Mouse (Mus musculus) liver, embryonic 12.5 days (tissue): ENCODE measurements around the gene AC124502.3. TPM values are rescaled to one million over a fixed set of nuclear protein-coding genes. Genes with fewer than 3 reads are reported as not detected.

Experiments used
- ATAC-seq: fragments of 200-750 bp; cut with Nextera tagmentation; 2 replicates; pipeline ENCODE4 v1.8.0; 2017; ENCODE audit warnings: moderate number of reproducible peaks, mild to moderate bottlenecking, moderate library complexity
- H3K27ac ChIP-seq: fragments of 300-500 bp; sonication (generic); 2 replicates; pipeline ENCODE4 v1.5.1; 2016; ENCODE audit warnings: mild to moderate bottlenecking
- H3K27me3 ChIP-seq: fragments of 300-500 bp; sonication (generic); replicated peaks from 2 replicates; pipeline ENCODE4 v1.6.1; 2016; ENCODE audit warnings: mild to moderate bottlenecking, moderate library complexity
- H3K36me3 ChIP-seq: fragments of 300-500 bp; sonication (generic); 2 replicates; pipeline ENCODE4 v1.6.1; 2016; ENCODE audit warnings: mild to moderate bottlenecking, moderate library complexity
- H3K4me1 ChIP-seq: fragments of 300-500 bp; sonication (generic); 2 replicates; pipeline ENCODE4 v1.6.1; 2016
- H3K4me2 ChIP-seq: fragments of 300-500 bp; sonication (generic); 2 replicates; pipeline ENCODE4 v1.6.1; 2016; ENCODE audit warnings: mild to moderate bottlenecking, moderate library complexity
- H3K4me3 ChIP-seq: fragments of 300-500 bp; sonication (generic); 2 replicates; pipeline ENCODE4 v1.5.1; 2016; ENCODE audit warnings: mild to moderate bottlenecking, moderate library complexity
- H3K9ac ChIP-seq: fragments of 300-500 bp; sonication (generic); 2 replicates; pipeline ENCODE4 v1.6.1; 2016; ENCODE audit warnings: mild to moderate bottlenecking, moderate library complexity
- H3K9me3 ChIP-seq: fragments of 300-500 bp; sonication (generic); replicated peaks from 2 replicates; pipeline ENCODE4 v1.6.1; 2016; ENCODE audit warnings: mild to moderate bottlenecking, moderate library complexity
- WGBS: fragments of 180-500 bp; shearing (Covaris S2); methylation state at CpG from one replicate; pipeline ENCODE4 v1.1.7; 2016; ENCODE audit not compliant: insufficient replicate concordance; 5-methylcytosine and 5-hydroxymethylcytosine counted together
- polyA plus RNA-seq: library from polyadenylated mRNA; unstranded; fragments of >200 nt; fragmentation: Nextera tagmentation; extraction: Ambion mirVana; gene quantifications from 2 replicates; pipeline ENCODE4 v1.2.1, GENCODE M21; 2016

AC124502.3 gene
- polyA plus RNA-seq, 1 experiment from 2014 or later, result 0.20 TPM

DNA sequence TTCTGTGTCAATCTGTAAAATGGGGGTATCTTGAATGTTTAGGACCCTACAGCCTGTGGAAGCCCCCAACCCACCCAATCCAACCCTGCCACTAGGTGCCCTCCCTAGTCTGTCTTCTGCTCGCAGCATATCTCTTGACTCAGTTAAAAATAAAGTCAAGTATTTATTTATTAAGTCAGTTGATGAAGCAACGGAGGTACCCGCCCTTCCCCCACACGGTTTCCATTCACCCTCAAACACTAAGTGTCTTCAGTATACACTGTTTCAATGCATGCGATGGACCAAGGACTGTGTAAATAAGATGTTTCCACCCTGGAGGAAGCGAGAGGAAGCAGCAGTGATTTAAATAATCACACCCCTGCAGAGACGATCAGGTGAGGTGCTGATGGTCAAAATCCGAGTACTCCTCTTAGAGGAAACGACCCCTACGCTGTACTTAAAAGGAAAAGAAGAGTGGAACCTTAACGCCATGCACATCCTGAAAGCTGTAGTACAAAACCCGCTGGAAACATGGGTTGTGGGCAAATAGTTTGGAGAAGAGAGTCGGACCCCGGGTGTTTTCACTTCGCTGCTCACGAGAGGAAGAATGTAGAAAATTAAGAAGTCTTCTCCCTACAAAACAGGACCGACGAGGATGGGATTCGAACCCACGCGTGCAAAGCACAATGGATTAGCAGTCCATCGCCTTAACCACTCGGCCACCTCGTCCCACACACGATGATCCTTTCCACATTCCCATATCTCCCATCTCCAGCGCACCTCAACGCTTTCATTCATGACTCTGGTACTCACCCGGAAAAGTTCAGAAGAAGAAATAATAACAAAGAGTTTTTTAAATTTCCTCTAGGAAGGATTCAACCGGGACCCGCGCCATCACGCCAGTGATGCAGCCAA lies 766 bp upstream of the AC124502.3 start:
- Histone ChIP-seq H3K4me2 (peak overlapping the region; percentile 91), H3K4me3 (peak overlapping the region; percentile 77), H3K4me1 (peaks cover 42% of the 10 kb centered on the region), H3K9ac (peak overlapping the region; percentile 73), H3K36me3 (0 out of 2 replicates have a peak, but pooled peaks cover under 1% of the 10 kb centered on the region), H3K9me3 (no peaks in the 10 kb centered on the region), H3K27ac (0 out of 2 replicates have a peak overlapping the region, but pooled peaks have one; percentile 59), H3K27me3 (peaks cover 14% of the 10 kb centered on the region)
- WGBS, result 5% methylated on average over 32 of the region's 32 CpGs
- ATAC-seq, result no peak

DNA sequence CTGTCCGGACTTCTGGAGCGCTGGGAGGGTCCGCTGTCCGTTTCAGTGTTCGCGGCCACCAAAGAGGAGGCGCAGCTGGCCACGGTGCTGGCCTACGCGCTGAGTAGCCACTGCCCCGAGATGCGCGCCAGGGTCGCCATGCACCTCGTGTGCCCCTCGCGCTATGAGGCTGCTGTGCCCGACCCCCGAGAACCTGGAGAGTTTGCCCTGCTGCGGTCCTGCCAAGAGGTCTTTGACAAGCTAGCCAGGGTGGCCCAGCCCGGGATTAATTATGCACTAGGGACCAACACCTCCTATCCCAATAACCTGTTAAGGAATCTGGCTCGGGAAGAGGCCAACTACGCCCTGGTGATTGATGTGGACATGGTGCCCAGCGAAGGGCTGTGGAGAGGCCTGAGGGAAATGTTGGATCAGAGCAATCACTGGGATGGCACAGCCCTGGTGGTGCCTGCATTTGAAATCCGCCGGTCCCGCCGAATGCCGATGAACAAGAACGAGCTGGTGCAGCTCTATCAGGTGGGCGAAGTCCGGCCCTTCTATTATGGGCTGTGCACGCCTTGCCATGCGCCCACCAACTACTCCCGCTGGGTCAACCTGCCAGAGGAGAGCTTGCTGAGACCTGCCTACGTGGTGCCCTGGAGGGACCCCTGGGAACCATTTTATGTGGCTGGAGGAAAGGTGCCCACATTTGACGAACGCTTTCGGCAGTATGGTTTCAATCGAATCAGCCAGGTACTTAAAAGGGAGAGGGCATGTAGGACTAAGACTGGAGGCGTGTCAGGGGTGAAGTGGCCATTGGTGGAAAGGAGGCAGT lies 817 bp downstream of the AC124502.3 start:
- no peak for ATAC-seq
- WGBS, result 22% methylated on average over 41 of the region's 41 CpGs
- H3K4me1 ChIP-seq, result peaks cover 42% of the 10 kb centered on the region

DNA sequence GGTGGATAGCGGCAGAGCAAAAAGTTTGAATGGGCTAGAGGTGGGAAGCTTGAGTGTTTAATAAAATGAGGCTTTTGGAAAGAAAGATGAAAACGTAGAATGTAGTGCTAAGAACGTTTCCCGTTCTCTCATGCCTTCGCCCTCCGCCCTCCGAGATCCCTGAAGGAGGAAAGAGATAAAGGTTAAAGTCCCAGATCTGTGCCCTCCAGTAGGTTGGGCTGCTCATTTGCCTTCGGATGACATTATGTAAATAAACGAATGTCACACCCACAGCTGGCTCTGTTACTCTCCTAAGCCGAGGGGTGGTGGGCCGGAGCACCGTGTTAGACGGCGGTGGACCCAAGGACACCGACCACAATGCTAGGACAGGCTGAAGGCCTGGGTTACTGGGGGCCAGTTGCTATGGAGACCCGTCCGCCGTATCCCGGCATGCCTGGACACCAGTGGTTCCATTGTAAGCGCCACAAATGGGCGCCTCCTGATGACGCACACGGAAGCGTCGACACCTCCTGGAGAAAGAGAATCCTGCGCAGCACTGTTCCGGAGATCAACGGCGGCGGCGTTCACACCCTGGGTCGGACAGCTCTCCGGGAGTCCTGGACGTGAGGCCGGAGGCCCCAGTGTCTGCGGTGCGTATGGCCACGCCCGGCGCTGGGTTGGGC lies 2.3 kb downstream of the AC124502.3 start, which contains the start of gene Brms1:
Gene Brms1 (plus strand): TSS at position 493 of the 662 bp plus-strand sequence.
- WGBS, result 2% methylated on average over 40 of the region's 40 CpGs
- Histone ChIP-seq H3K4me3 (peak within 1 kb of the TSS; percentile 77), H3K27me3 (peaks cover 11% of the 10 kb centered on the region), H3K4me1 (peaks cover 42% of the 10 kb centered on the region), H3K9me3 (no peaks in the 10 kb centered on the region), H3K9ac (peak within 1 kb of the TSS; percentile 79), H3K27ac (peak within 1 kb of the TSS; percentile 89), H3K4me2 (peak within 1 kb of the TSS; percentile 91), H3K36me3 (peaks cover 18% of the 10 kb centered on the region)
- ATAC-seq, result peak; percentile 82

More for the DNA sequence above, 817 bp downstream of the AC124502.3 start:
- H3K4me2 ChIP-seq, result peak overlapping the region; percentile 91
- peaks cover 14% of the 10 kb centered on the region for H3K27me3 ChIP-seq
- peak overlapping the region; percentile 73 for H3K9ac ChIP-seq
- peaks cover 12% of the 10 kb centered on the region; the same call in 1 of the 2 replicates for H3K36me3 ChIP-seq
- no peaks in the 10 kb centered on the region for H3K9me3 ChIP-seq
- peak overlapping the region; percentile 77 for H3K4me3 ChIP-seq
- peak overlapping the region; percentile 59; the same call in 1 of the 2 replicates for H3K27ac ChIP-seq

DNA sequence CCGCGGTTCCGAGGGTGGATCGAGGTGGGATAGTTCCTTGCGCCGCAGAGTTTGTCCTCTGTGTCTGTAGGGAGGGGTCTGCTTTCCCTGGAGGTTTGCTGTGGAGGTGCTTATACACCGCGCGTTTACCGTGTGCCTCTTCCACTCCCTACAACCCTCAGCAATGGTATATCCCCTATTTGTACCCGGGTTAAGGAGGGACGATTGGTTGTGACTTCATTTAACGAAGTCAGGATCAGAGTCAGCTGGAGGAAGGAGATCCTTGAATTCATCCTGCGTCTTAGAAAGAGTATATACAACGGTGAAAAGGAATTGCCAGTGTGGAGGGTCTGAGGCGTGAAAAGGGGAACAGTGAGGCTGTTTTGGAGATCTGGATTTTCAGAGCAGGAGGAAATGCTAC lies 2.9 kb downstream of the AC124502.3 start:
- ATAC-seq, result no peak; the same call in 1 of the 2 replicates
- Histone ChIP-seq H3K4me1 (peaks cover 42% of the 10 kb centered on the region), H3K9me3 (no peaks in the 10 kb centered on the region), H3K4me2 (peak overlapping the region; percentile 91), H3K27ac (peak overlapping the region; percentile 89), H3K36me3 (peaks cover 24% of the 10 kb centered on the region), H3K9ac (peak overlapping the region; percentile 79), H3K4me3 (peak overlapping the region; percentile 77), H3K27me3 (peaks cover 11% of the 10 kb centered on the region)
- under 1% methylated on average over 16 of the region's 16 CpGs for WGBS

DNA sequence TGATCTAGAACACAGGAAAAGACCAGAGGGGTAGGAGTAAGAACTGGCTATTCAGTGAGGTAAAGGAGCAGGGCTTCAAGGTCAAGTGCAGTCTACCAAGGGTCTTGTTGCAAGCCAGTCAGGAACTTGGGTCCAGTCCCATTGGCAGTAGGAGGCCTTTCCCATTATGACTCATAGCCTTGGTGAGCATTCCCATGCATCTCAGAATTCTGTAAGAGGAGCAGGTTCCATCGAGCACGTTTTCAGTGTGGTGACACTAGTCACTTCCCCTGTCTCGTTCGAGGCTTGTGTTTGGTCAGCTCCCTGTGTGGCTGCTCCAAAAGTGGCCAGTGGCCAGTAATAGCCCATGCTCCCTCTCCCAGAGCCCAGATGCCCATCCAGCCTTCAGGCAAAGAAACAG lies 6.8 kb downstream of the AC124502.3 start:
- Histone ChIP-seq H3K9ac (no peak overlapping the region), H3K27ac (no peak overlapping the region), H3K36me3 (peaks cover 57% of the 10 kb centered on the region), H3K4me1 (peaks cover 26% of the 10 kb centered on the region), H3K4me3 (no peak overlapping the region), H3K9me3 (no peaks in the 10 kb centered on the region), H3K27me3 (peaks cover 7% of the 10 kb centered on the region), H3K4me2 (no peak overlapping the region)
- ATAC-seq, result no peak
- WGBS, result 71% methylated on average over 4 of the region's 4 CpGs

DNA sequence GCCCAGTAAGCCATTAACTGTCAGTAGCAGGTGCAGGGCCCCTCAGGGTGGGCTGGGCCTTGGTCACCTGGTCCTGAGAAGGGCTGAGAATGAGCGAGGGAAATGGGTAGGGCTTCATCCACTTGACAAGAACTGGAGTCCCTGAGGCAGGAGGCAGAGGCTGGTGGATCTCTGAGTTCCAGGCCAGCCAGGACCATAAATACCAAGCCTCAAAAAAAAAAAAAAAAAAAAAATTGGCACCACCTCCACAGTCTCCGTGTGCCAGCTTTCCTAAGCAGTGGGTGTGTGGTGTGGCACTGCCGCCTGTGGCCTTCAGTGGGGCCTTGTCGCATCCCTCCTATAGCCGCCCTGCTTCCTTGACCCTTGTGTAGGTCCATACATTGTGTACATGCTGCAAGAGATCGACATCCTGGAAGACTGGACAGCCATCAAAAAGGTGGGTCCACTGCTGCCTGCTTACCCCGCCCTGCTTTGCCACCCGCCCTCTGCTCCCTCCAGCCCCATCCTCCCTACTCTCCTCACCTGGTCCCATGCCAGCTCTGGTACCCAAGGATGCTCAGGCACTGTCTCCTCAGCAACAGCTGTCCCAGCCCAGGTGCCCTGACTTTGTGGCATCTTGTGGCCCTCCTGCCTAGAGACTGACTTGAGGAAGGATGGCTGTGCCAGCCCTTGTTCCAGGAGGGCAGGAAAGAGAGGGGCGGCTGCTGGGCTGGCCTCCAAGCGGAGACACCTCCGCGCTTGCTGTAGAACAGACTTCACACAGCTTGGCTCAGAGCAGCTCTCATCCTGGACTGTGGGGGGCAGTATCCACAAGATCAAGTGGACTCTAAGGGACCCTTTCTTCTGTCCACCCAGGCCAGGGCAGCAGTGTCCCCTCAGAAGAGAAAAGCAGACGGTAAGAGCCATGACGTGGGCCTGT lies 9.7 kb downstream of the AC124502.3 start:
- Histone ChIP-seq H3K27ac (no peak overlapping the region), H3K27me3 (peaks cover 36% of the 10 kb centered on the region), H3K4me1 (peaks cover 19% of the 10 kb centered on the region), H3K9me3 (no peaks in the 10 kb centered on the region), H3K4me3 (no peak overlapping the region), H3K4me2 (no peak overlapping the region), H3K36me3 (peaks cover 52% of the 10 kb centered on the region), H3K9ac (no peak overlapping the region)
- no peak for ATAC-seq
- 80% methylated on average over 14 of the region's 14 CpGs for WGBS

DNA sequence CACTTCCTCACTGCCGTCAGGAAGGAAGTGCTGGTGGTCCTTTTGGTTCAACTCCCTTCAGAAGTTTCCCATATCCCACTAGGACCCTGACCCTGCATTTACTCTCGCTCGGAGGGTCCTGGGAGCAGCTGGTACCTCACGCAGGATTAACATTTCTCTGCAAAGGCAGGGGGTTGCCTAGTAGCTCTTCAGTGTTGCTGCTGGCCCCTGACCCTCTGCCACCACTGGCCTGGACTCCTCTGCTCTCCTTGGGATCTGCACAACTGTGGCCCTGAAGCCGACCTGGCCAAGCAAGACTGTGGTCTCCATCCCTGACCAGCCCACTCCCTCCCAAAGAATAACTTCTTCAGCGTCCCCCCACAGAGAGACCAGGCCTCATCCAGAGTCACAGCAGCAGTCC lies 10.6 kb downstream of the AC124502.3 start:
- no peak overlapping the region for H3K4me2 ChIP-seq
- ATAC-seq, result no peak
- peaks cover 40% of the 10 kb centered on the region for H3K27me3 ChIP-seq
- peaks cover 19% of the 10 kb centered on the region for H3K4me1 ChIP-seq
- H3K9ac ChIP-seq, result no peak overlapping the region
- no peak overlapping the region for H3K27ac ChIP-seq
- no peaks in the 10 kb centered on the region for H3K9me3 ChIP-seq
- H3K36me3 ChIP-seq, result peaks cover 45% of the 10 kb centered on the region
- WGBS, result 76% methylated on average over 6 of the region's 6 CpGs
- no peak overlapping the region for H3K4me3 ChIP-seq

DNA sequence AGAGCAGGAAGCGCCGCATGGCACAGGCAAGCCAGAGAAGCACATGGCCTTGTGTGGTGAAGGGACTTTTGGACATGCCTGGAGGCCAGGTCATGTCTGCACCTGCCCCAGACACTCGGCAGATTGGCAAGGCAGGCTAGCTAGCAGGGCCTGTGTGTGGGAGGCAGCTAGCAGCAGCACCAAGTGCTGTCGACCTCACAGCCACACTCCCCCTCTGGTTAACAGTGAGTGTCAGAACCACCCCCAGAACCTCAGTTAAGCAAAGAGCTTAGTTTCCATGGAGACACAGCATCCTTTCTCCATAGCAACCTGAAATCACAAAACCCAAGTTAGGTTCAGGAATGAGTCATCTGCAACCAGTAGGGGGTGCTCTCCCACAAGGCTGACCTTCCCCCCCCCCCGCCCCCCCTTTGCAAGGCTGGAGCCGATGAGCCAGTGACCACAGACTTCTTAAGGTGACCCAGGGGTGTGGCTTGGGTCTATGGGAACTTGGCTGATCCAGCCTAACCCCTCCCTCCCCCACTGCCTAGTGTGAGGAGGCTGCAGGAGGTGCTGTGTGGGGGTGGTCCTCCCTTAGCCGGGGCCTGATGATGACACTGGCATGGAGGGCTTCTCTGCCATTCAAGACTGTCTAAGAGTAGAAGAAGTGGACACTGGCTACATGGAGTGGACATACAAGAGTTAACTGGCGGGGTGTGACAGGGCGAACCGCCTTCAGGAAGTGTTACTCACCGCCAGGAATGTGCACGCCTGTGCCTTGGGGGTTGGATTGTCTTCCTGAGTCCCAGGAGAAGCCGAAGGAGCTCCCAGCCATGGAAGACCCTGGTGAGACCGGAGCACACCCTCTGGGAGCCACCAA lies 11.6 kb downstream of the AC124502.3 start, which contains the start of gene Rin1:
Gene Rin1 (plus strand): TSS at position 435 of the 859 bp plus-strand sequence.
- peaks cover 19% of the 10 kb centered on the region for H3K4me1 ChIP-seq
- no peak for ATAC-seq
- peak within 1 kb of the TSS; percentile 12; the same call in 1 of the 2 replicates for H3K4me3 ChIP-seq
- peaks cover 48% of the 10 kb centered on the region for H3K27me3 ChIP-seq
- H3K9ac ChIP-seq, result no peak within 1 kb of the TSS
- 27% methylated on average over 14 of the region's 14 CpGs for WGBS
- H3K9me3 ChIP-seq, result no peaks in the 10 kb centered on the region
- peak within 1 kb of the TSS; percentile 40 for H3K4me2 ChIP-seq
- peaks cover 45% of the 10 kb centered on the region for H3K36me3 ChIP-seq
- no peak within 1 kb of the TSS for H3K27ac ChIP-seq

DNA sequence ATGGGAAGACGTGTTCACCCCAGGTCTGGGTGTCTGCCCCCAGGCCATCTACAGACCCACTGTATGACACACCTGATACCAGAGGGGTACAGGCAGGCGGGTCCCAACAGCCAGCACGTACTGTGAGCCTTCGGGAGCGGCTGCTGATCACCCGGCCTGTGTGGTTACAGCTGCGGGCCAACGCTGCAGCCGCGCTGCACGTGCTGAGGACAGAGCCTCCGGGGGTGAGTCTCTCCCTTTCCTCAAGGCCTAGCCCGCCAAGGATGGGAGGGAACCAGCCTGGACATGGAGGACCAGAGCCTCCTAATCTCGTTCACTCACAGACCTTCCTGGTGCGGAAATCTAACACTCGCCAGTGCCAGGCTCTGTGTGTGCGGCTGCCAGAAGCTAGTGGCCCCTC lies 12.3 kb downstream of the AC124502.3 start:
- peaks cover 56% of the 10 kb centered on the region for H3K27me3 ChIP-seq
- peak overlapping the region; percentile 12; the same call in 1 of the 2 replicates for H3K4me3 ChIP-seq
- H3K9ac ChIP-seq, result no peak overlapping the region
- H3K27ac ChIP-seq, result no peak overlapping the region
- peaks cover 38% of the 10 kb centered on the region for H3K36me3 ChIP-seq
- H3K9me3 ChIP-seq, result no peaks in the 10 kb centered on the region
- H3K4me1 ChIP-seq, result peaks cover 19% of the 10 kb centered on the region
- WGBS, result 14% methylated on average over 17 of the region's 17 CpGs
- 0 out of 2 replicates have a peak, but pooled peaks have one; percentile 10 for ATAC-seq
- peak overlapping the region; percentile 40 for H3K4me2 ChIP-seq

DNA sequence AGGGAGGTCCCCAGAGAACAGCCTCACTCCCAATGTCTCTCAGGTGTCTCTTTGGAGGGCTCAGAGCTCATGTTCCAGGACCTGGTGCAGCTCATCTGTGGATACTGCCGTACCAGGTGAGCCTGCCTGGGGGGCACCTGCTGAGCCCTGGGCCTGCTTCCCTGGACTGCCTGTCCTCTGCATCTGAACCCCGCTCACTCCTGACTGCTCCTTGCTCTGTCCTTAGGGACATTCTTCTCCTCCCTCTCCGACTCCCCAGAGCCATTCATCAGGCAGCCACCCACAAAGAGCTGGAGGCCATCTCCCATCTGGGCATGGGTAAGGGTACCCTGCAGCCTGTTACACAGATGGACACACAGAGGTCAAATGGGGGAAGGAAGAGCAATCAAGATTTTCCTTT lies 12.8 kb downstream of the AC124502.3 start:
- Histone ChIP-seq H3K4me2 (0 out of 2 replicates have a peak overlapping the region, but pooled peaks have one; percentile 40), H3K9me3 (no peaks in the 10 kb centered on the region), H3K9ac (no peak overlapping the region), H3K27me3 (peaks cover 56% of the 10 kb centered on the region), H3K4me1 (peaks cover 22% of the 10 kb centered on the region), H3K4me3 (no peak overlapping the region), H3K27ac (no peak overlapping the region), H3K36me3 (peaks cover 33% of the 10 kb centered on the region)
- no peak for ATAC-seq
- WGBS, result 57% methylated on average over 3 of the region's 3 CpGs
